Mouse (Mus musculus) CH12.LX (cell line): Measurements from ENCODE around the gene Lrch4. TPM values are rescaled to one million over a fixed set of nuclear protein-coding genes. Genes with fewer than 3 reads are reported as not detected.

Experiments used
- DNase-seq: peaks from one replicate; pipeline ENCODE4 v3.0.0-alpha.2; 2013; ENCODE audit errors: extremely low read depth
- H3K27ac ChIP-seq: 2 replicates; pipeline ENCODE4 v1.5.1; 2012; ENCODE audit warnings: low read depth, mild to moderate bottlenecking, control low read depth, moderate library complexity; ENCODE audit not compliant: insufficient read depth
- H3K27me3 ChIP-seq: replicated peaks from 2 replicates; pipeline ENCODE3; 2012; ENCODE audit warnings: inconsistent platforms
- H3K36me3 ChIP-seq, 2 experiments: replicated peaks in 1 of 2; 2 replicates each; pipeline versions ENCODE3 to v1.6.1; 2012; ENCODE audit warnings: inconsistent platforms in 1 of 2, low read length in 1 of 2, mild to moderate bottlenecking in 1 of 2, mixed read lengths in 1 of 2, moderate library complexity in 1 of 2; ENCODE audit not compliant: control insufficient read depth in 1 of 2, insufficient read depth in 1 of 2
- H3K4me1 ChIP-seq, 2 experiments: 2 replicates each; pipeline ENCODE4 v1.6.1; 2012; ENCODE audit warnings: inconsistent platforms in 1 of 2, moderate library complexity in 1 of 2; ENCODE audit not compliant: insufficient read depth in 2 of 2, control insufficient read depth in 1 of 2
- H3K4me2 ChIP-seq: 2 replicates; pipeline ENCODE4 v1.6.1; 2012; ENCODE audit warnings: low read depth, mild to moderate bottlenecking, control low read depth; ENCODE audit not compliant: poor library complexity, insufficient read depth, severe bottlenecking
- H3K4me3 ChIP-seq, 3 experiments: fragments of 150-350 bp in 1 of 3; sonication (generic) in 1 of 3; replicated peaks in 1 of 3; 2 replicates each; pipeline versions ENCODE3 to v1.5.1; 2011 to 2012; ENCODE audit warnings: low read depth in 2 of 3, low read length in 2 of 3, mild to moderate bottlenecking in 2 of 3, moderate library complexity in 2 of 3, control low read depth in 1 of 3, improper control_type of control experiment in 1 of 3, inconsistent platforms in 1 of 3, mixed read lengths in 1 of 3; ENCODE audit not compliant: poor library complexity in 1 of 3
- H3K79me2 ChIP-seq: replicated peaks from 2 replicates; pipeline ENCODE4 v1.6.1; 2012; ENCODE audit warnings: mild to moderate bottlenecking, moderate library complexity; ENCODE audit not compliant: control insufficient read depth, poor library complexity, insufficient read depth, severe bottlenecking; ENCODE audit errors: extremely low read depth
- H3K9ac ChIP-seq: 2 replicates; pipeline ENCODE4 v1.6.1; 2012; ENCODE audit warnings: low read depth, mild to moderate bottlenecking, control low read depth, moderate library complexity; ENCODE audit not compliant: insufficient read depth
- H3K9me3 ChIP-seq: replicated peaks from 2 replicates; pipeline ENCODE3; 2012; ENCODE audit warnings: low read length, inconsistent platforms, mixed read lengths
- CTCF ChIP-seq, 2 experiments: IDR thresholded peaks in 1 of 2; conservative IDR thresholded peaks in 1 of 2; 2 replicates each; pipeline ENCODE4 v1.5.1; 2011 to 2012; ENCODE audit warnings: low read depth in 2 of 2, low read length in 2 of 2, improper control_type of control experiment in 1 of 2, inconsistent platforms in 1 of 2, mild to moderate bottlenecking in 1 of 2, moderate library complexity in 1 of 2
- E2F4 ChIP-seq: IDR thresholded peaks from 2 replicates; pipeline ENCODE4 v1.6.1; 2011; ENCODE audit warnings: low read depth, low read length, improper control_type of control experiment; ENCODE audit not compliant: insufficient replicate concordance
- ELF1 ChIP-seq: IDR thresholded peaks from 2 replicates; pipeline ENCODE4 v1.6.1; 2014; ENCODE audit warnings: low read depth, mild to moderate bottlenecking, inconsistent platforms, low read length, improper control_type of control experiment
- GABPA ChIP-seq: IDR thresholded peaks from 2 replicates; pipeline ENCODE4 v1.6.1; 2012; ENCODE audit warnings: low read depth, low read length, improper control_type of control experiment, inconsistent platforms; ENCODE audit not compliant: insufficient replicate concordance
- HCFC1 ChIP-seq: IDR thresholded peaks from 2 replicates; pipeline ENCODE4 v1.6.1; 2012; ENCODE audit warnings: low read depth, mild to moderate bottlenecking, inconsistent platforms, low read length, improper control_type of control experiment
- MAFK ChIP-seq: IDR thresholded peaks from 2 replicates; pipeline ENCODE4 v1.6.1; 2011; ENCODE audit warnings: low read length, improper control_type of control experiment; ENCODE audit not compliant: insufficient replicate concordance
- MAZ ChIP-seq: IDR thresholded peaks from 2 replicates; pipeline ENCODE4 v1.6.1; 2012; ENCODE audit warnings: low read depth, mild to moderate bottlenecking, inconsistent platforms, low read length, improper control_type of control experiment, moderate library complexity
- MEF2A ChIP-seq: IDR thresholded peaks from 2 replicates; pipeline ENCODE4 v1.6.1; 2014; ENCODE audit warnings: low read depth, mild to moderate bottlenecking, inconsistent platforms, low read length, improper control_type of control experiment, borderline replicate concordance
- MXI1 ChIP-seq: IDR thresholded peaks from 2 replicates; pipeline ENCODE4 v1.6.1; 2011; ENCODE audit warnings: mild to moderate bottlenecking, low read depth, low read length, improper control_type of control experiment
- NRF1 ChIP-seq: IDR thresholded peaks from 2 replicates; pipeline ENCODE4 v1.6.1; 2014; ENCODE audit warnings: low read depth, mild to moderate bottlenecking, inconsistent platforms, low read length, improper control_type of control experiment, moderate library complexity
- RAD21 ChIP-seq: IDR thresholded peaks from 2 replicates; pipeline ENCODE4 v1.6.1; 2011; ENCODE audit warnings: low read depth, mild to moderate bottlenecking, low read length, improper control_type of control experiment, moderate library complexity
- RCOR1 ChIP-seq: conservative IDR thresholded peaks from 2 replicates; pipeline ENCODE4 v1.6.1; 2012; ENCODE audit warnings: low read depth, mild to moderate bottlenecking, inconsistent platforms, low read length, improper control_type of control experiment
- SMC3 ChIP-seq: IDR thresholded peaks from 2 replicates; pipeline ENCODE4 v1.6.1; 2011; ENCODE audit warnings: low read depth, low read length, improper control_type of control experiment
- TBP ChIP-seq: conservative IDR thresholded peaks from 2 replicates; pipeline ENCODE4 v1.6.1; 2011; ENCODE audit warnings: low read depth, low read length, improper control_type of control experiment
- UBTF ChIP-seq: IDR thresholded peaks from 2 replicates; pipeline ENCODE4 v1.6.1; 2012; ENCODE audit warnings: low read depth, mild to moderate bottlenecking, inconsistent platforms, low read length, improper control_type of control experiment, moderate library complexity
- ZC3H11A ChIP-seq: IDR thresholded peaks from 2 replicates; pipeline ENCODE4 v1.6.1; 2012; ENCODE audit warnings: low read depth, mild to moderate bottlenecking, inconsistent platforms, low read length, improper control_type of control experiment
- ZNF384 ChIP-seq: IDR thresholded peaks from 2 replicates; pipeline ENCODE4 v1.6.1; 2012; ENCODE audit warnings: low read depth, low read length, improper control_type of control experiment, inconsistent platforms
- dilution Hi-C: fragments of 300-500 bp; cut with MboI; formaldehyde crosslinking; loops from 2 replicates; pipeline ENCODE4 v1.14.3; 2020; ENCODE audit warnings: low sequenced_read_pairs; ENCODE audit not compliant: extremely low pct_unique_long_range_greater_than_20kb, extremely low pct_ligation_motif_present
- in situ Hi-C: fragments of 300-500 bp; cut with MboI; formaldehyde crosslinking; loops from 3 replicates; pipeline ENCODE4 v1.14.3; 2019; ENCODE audit warnings: low sequenced_read_pairs, low pct_ligation_motif_present, low pct_unique_long_range_greater_than_20kb, mixed read lengths
- polyA plus RNA-seq: library from polyadenylated mRNA; unstranded; fragments of >175 nt; gene quantifications from 2 replicates; pipeline ENCODE4 v1.2.1, GENCODE M21; 2012; ENCODE audit warnings: low read depth; ENCODE audit not compliant: insufficient read length
- total RNA-seq, 2 experiments: library from RNA; depleted of rRNA; stranded (reverse); fragments of 300-350 nt in 1 of 2; fragments of >200 nt in 1 of 2; gene quantifications; 2 replicates each; pipeline ENCODE4 v1.2.3; 2012 to 2014

The Lrch4 gene
- total and polyA plus RNA-seq, 3 experiments: 9.9 to 62.1 (median 25.6) TPM

DNA sequence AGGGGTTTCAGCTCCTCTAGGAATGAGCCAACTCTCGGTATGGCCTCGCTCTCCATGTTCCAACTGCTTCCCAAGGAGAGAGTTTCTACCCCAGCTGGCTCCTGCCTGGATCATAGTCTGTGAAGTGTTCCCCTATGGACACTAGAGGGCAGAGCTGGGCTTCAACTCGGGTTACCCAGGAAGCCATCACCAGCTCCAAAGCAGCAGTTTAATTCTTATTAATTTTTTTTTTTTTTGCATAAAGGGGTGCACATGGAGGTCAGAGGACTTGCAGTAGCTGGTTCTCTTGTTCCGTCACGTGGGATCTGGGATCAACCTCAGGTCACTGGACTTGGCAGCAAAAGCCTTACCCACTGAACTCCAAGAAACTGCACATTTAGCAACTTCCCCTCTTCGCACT is 28.1 kb downstream of the Lrch4 start:
- Histone ChIP-seq H3K9ac (no peak overlapping the region), H3K4me1 (peaks cover 0 to 8% of the 10 kb centered on the region in 2 experiments; a peak in 2 of 4 replicates), H3K36me3 (peaks cover 16 to 79% of the 10 kb centered on the region in 2 experiments), H3K4me2 (no peak overlapping the region), H3K9me3 (no peaks in the 10 kb centered on the region), H3K27me3 (no peaks in the 10 kb centered on the region), H3K4me3 (no peak overlapping the region), H3K79me2 (no peaks in the 10 kb centered on the region), H3K27ac (no peak overlapping the region)
- TF ChIP-seq SMC3: peak; percentile 94
- peak; percentile 84 for TF ChIP-seq RAD21
- TF ChIP-seq ZC3H11A: peak; percentile 50
- peak; percentile 72 for TF ChIP-seq ZNF384
- TF ChIP-seq MEF2A: no peak; the same call in 1 of the 2 replicates
- peak; percentile 31 to 89 for TF ChIP-seq CTCF (conservative IDR thresholded peaks at IDR 0.05 in 1 of 2, IDR thresholded peaks at IDR 0.05 in 1 of 2; ENCODE audit: low read depth in 2 of 2, low read length in 2 of 2)
- no peak for TF ChIP-seq ELF1
- in situ Hi-C loops: no loop called here
- dilution Hi-C loops: no loop called here
- peak; percentile 61 for DNase-seq

DNA sequence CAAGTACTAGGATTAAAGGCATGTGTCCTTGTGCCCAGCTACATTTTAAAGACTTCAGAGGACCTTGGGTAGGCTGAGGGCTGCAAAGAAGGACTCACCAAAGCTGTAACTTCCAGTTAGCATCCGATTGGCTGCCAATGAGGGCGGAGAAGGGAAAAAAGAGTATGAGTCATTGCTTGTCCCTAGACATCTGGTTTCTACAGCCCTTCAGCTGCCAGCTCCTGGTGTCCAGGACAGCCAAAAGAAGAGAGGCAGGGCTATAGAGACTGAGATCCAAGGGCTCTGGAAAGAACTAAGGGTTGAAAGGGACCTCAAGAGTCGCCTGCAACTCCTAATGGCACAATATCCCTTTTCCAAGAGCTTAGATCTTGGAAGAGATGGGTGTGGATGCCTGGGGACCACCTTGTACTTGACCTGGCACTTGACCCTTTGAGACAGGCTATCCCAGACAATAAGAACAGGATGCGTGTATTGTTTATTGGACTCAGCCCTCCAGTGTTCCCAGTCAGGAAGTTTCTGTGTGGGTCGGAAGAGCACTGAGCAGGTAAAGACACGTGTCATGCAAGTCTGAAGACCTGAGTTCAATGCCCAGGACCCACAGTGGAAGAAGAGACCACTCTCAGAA is 31.3 kb downstream of the Lrch4 start:
- no peak for DNase-seq
- 0 out of 4 replicates have a peak, but pooled peaks cover 0 to 3% of the 10 kb centered on the region in 2 experiments for H3K4me1 ChIP-seq
- TF ChIP-seq NRF1 (no peak), RAD21 (no peak), HCFC1 (no peak), GABPA (no peak), MAZ (no peak), UBTF (no peak)
- no peak overlapping the region for H3K9ac ChIP-seq
- no peaks in the 10 kb centered on the region for H3K9me3 ChIP-seq
- in situ Hi-C loops (no loop called here), dilution Hi-C loops (no loop called here)
- no peaks in the 10 kb centered on the region for H3K27me3 ChIP-seq
- no peak overlapping the region for H3K27ac ChIP-seq
- H3K4me2 ChIP-seq: no peak overlapping the region
- H3K4me3 ChIP-seq: no peak overlapping the region
- peaks cover 24 to 78% of the 10 kb centered on the region in 2 experiments for H3K36me3 ChIP-seq
- H3K79me2 ChIP-seq: no peaks in the 10 kb centered on the region

DNA sequence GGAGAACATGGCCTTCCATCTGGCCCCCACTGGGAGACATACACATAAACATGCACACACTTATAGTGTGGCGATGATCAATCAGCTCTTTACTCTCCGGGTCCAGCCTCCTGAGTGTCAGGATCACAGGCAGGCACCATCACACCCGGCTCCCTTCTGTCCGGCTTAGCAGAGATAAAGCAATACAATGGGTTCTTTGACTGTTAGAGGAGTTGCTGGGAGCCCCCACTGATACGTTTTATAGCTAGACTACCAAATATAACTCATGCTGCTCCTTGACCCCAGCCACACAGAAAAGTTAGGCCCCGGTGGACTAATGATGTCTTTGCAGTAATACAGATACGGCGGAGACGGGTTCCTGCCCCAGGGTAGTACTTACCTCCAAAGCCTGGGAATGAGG is 34.1 kb downstream of the Lrch4 start:
- H3K9ac ChIP-seq: no peak overlapping the region
- no peak for DNase-seq
- H3K79me2 ChIP-seq: no peaks in the 10 kb centered on the region
- TF ChIP-seq MAFK: no peak
- no peak for TF ChIP-seq RCOR1
- TF ChIP-seq TBP: no peak
- TF ChIP-seq MXI1: no peak
- no peak for TF ChIP-seq E2F4
- TF ChIP-seq, all 38 proteins: peak for 0
- Histone ChIP-seq H3K4me1 (0 out of 4 replicates have a peak, but pooled peaks cover 0 to 3% of the 10 kb centered on the region in 2 experiments), H3K27ac (no peak overlapping the region), H3K4me3 (no peak overlapping the region), H3K4me2 (no peak overlapping the region), H3K27me3 (no peaks in the 10 kb centered on the region), H3K9me3 (no peaks in the 10 kb centered on the region), H3K36me3 (peaks cover 31 to 82% of the 10 kb centered on the region in 2 experiments)
- in situ Hi-C loops: no loop called here
- dilution Hi-C loops: no loop called here
